Mouse (Mus musculus) MEL (cell line): ENCODE data around the gene Tmem19.

Experiments
- CTCF ChIP-seq, 3 experiments: IDR thresholded peaks in 2 of 3; conservative IDR thresholded peaks in 1 of 3; 2 replicates each; pipeline ENCODE4 v1.5.1; 2011 to 2012; ENCODE audit warnings: low read length in 3 of 3, low read depth in 2 of 3, mild to moderate bottlenecking in 2 of 3, improper control_type of control experiment in 1 of 3, inconsistent platforms in 1 of 3, mixed read lengths in 1 of 3, moderate library complexity in 1 of 3; ENCODE audit not compliant: control insufficient read depth in 1 of 3, insufficient read depth in 1 of 3, poor library complexity in 1 of 3, severe bottlenecking in 1 of 3
- EP300 ChIP-seq, 2 experiments: IDR thresholded peaks; 2 replicates each; pipeline ENCODE4 v1.6.1; 2011; ENCODE audit warnings: improper control_type of control experiment in 2 of 2, low read length in 2 of 2, low read depth in 1 of 2, mild to moderate bottlenecking in 1 of 2
- KAT2A ChIP-seq: conservative IDR thresholded peaks from 2 replicates; pipeline ENCODE4 v1.6.1; 2012; ENCODE audit warnings: low read depth, low read length, improper control_type of control experiment, inconsistent platforms
- MAX ChIP-seq: IDR thresholded peaks from 2 replicates; pipeline ENCODE4 v1.6.1; 2011; ENCODE audit warnings: low read length, improper control_type of control experiment
- MXI1 ChIP-seq: IDR thresholded peaks from 2 replicates; pipeline ENCODE4 v1.6.1; 2011; ENCODE audit warnings: mild to moderate bottlenecking, low read depth, low read length, improper control_type of control experiment
- NELFE ChIP-seq: IDR thresholded peaks from 2 replicates; pipeline ENCODE4 v1.6.1; 2011; ENCODE audit warnings: low read depth, low read length, improper control_type of control experiment
- NRF1 ChIP-seq: IDR thresholded peaks from 2 replicates; pipeline ENCODE4 v1.6.1; 2014; ENCODE audit warnings: low read depth, mild to moderate bottlenecking, inconsistent platforms, low read length, improper control_type of control experiment, moderate library complexity; ENCODE audit not compliant: poor library complexity, insufficient read depth, severe bottlenecking
- POLR2A ChIP-seq, 2 experiments: IDR thresholded peaks; 2 replicates each; pipeline ENCODE4 v1.6.1; 2011 to 2012; ENCODE audit warnings: low read length in 2 of 2, mild to moderate bottlenecking in 2 of 2, control low read depth in 1 of 2, improper control_type of control experiment in 1 of 2, low read depth in 1 of 2, moderate library complexity in 1 of 2; ENCODE audit not compliant: control insufficient read depth in 1 of 2, insufficient read depth in 1 of 2, poor library complexity in 1 of 2
- TAL1 ChIP-seq: IDR thresholded peaks from 2 replicates; pipeline ENCODE4 v1.6.1; 2012; ENCODE audit warnings: mild to moderate bottlenecking, inconsistent platforms, low read length, moderate library complexity, mixed read lengths
- TBP ChIP-seq: IDR thresholded peaks from 2 replicates; pipeline ENCODE4 v1.8.0; 2011; ENCODE audit warnings: low read depth, low read length, improper control_type of control experiment
- TCF12 ChIP-seq: IDR thresholded peaks from 2 replicates; pipeline ENCODE4 v1.6.1; 2014; ENCODE audit warnings: low read depth, mild to moderate bottlenecking, inconsistent platforms, low read length, improper control_type of control experiment, moderate library complexity
- ZC3H11A ChIP-seq: IDR thresholded peaks from 2 replicates; pipeline ENCODE4 v1.6.1; 2012; ENCODE audit warnings: low read depth, mild to moderate bottlenecking, inconsistent platforms, low read length, improper control_type of control experiment

DNA sequence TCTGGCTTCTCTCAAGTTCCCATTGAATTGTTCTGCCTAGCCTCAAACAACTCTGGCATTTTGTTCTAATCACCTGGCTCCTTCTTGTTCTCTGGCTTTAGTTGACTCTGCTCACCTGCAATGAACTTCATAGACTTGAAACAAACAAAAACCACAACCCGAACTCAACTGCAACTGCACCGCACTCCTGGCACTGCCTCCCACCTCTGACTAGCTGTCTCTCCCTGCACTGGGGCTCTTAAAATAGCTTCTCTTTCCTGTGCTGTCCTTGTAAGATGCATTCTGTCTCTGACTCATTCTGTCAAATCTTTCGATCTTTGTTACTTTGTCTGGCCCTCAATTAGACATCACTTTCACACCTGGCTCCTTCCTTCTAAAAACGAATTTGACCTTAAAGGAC lies 850 bp upstream of the Tmem19 start:
- TF ChIP-seq ZC3H11A, result no peak
- TF ChIP-seq TAL1, result no peak
- no peak for TF ChIP-seq TCF12
- TF ChIP-seq CTCF (IDR thresholded peaks at IDR 0.05 in 2 of 3, conservative IDR thresholded peaks at IDR 0.05 in 1 of 3; ENCODE audit: control insufficient read depth in 1 of 3, insufficient read depth in 1 of 3, low read depth in 2 of 3, low read length in 3 of 3, poor library complexity in 1 of 3, severe bottlenecking in 1 of 3), result no peak
- no peak for TF ChIP-seq NELFE
- no peak for TF ChIP-seq EP300 (IDR thresholded peaks at IDR 0.05; ENCODE audit: low read depth in 1 of 2, low read length in 2 of 2)
- no peak for TF ChIP-seq MXI1
- no peak for TF ChIP-seq MAX
- no peak for TF ChIP-seq POLR2A (IDR thresholded peaks at IDR 0.05; ENCODE audit: control insufficient read depth in 1 of 2, insufficient read depth in 1 of 2, low read depth in 1 of 2, low read length in 2 of 2, poor library complexity in 1 of 2)
- TF ChIP-seq TBP, result no peak
- TF ChIP-seq KAT2A, result no peak
- no peak for TF ChIP-seq NRF1
